In genomic region chr12:102416391-102416837, GRCm38 (mm10) we compare ENCODE assay signal across 8 mouse cellular contexts. TPM values are rescaled to one million over a fixed set of nuclear protein-coding genes. Genes with fewer than 3 reads are reported as not detected.
A peak's percentile ranks its signal among the peaks of the same experiment; 100 is the strongest.
DNase-seq lines count a peak whose midpoint lies in the region; TF ChIP-seq lines count a peak whose summit lies in the region.

No protein-coding gene starts in this region.

- intact Hi-C loops in gastrocnemius, postnatal 14 days (cut with DNase I; ENCODE audit: low total_unique reads), result no loop called here

- TF ChIP-seq POLR2A in olfactory bulb, adult 2 months (IDR thresholded peaks at IDR 0.05; ENCODE audit: insufficient read depth, low read depth, low read length), result no peak

- H3K27ac ChIP-seq in olfactory bulb, adult 2 months (ENCODE audit: insufficient read depth, low read depth, low read length), result peak overlapping the region; percentile 53

- peaks cover 22% of the 10 kb centered on the region for H3K4me1 ChIP-seq in olfactory bulb, adult 2 months (ENCODE audit: control insufficient read depth, insufficient read depth, low read length)

- WGBS in olfactory bulb, adult 2 months, result 9% methylated on average over 7 of the region's 7 CpGs

- H3K4me3 ChIP-seq in olfactory bulb, adult 2 months (ENCODE audit: insufficient read depth, low read depth, low read length), result no peak overlapping the region

- TF ChIP-seq CTCF in olfactory bulb, adult 2 months (IDR thresholded peaks at IDR 0.05; ENCODE audit: insufficient read depth, low read depth, low read length), result no peak

- DNase-seq in frontal cortex, adult 2 months (ENCODE audit: extremely low spot score in 1 of 2, low spot score in 1 of 2), result peak; percentile 44 to 65
- no peak for DNase-seq in frontal cortex, postnatal 14 days (ENCODE audit: low spot score in 2 of 2)
- DNase-seq in NIH3T3 (ENCODE audit: low read depth), result peak; percentile 73
- peak; percentile 65 for DNase-seq in gastrocnemius, postnatal 14 days
- DNase-seq in kidney, postnatal 14 days, result peak; percentile 52
- no peak for DNase-seq in cerebellum, adult 8-10 months
- no peak for DNase-seq in ovary, postnatal 36 days (ENCODE audit: low spot score)

RNA-seq across cellular contexts. Expression of gene Lgmn, which starts 23.2 kb away (rescaled TPM):
- 110 and 121 TPM in 2 replicates for polyA plus RNA-seq in frontal cortex, adult 2 months (2012; rRNA removed)
- total RNA-seq in gastrocnemius, postnatal 14 days (2021), result 10 to 100 TPM; 51.2 to 64.3 TPM
- polyA plus RNA-seq in olfactory bulb, adult 2 months (2012; ENCODE audit: insufficient read depth, insufficient read length, low replicate concordance, missing spikeins), result not detected in 2 replicates

RNA-seq across cellular contexts. Expression of gene Golga5, which starts 52.5 kb away (rescaled TPM):
- polyA plus RNA-seq in frontal cortex, adult 2 months (2012; rRNA removed), result 22.7 and 27.2 TPM in 2 replicates
- 10 to 100 TPM; 19.8 to 23.2 TPM for total RNA-seq in gastrocnemius, postnatal 14 days (2021)
- not detected in 2 replicates for polyA plus RNA-seq in olfactory bulb, adult 2 months (2012; ENCODE audit: insufficient read depth, insufficient read length, low replicate concordance, missing spikeins)

Comparison
In these comparisons a context has a peak if more than half of its experiments do, and no peak if none do; other contexts are left out.
1. DNase-seq: peak in frontal cortex, adult 2 months (2 of 2), NIH3T3 (single experiment), gastrocnemius, postnatal 14 days (single experiment) and kidney, postnatal 14 days (single experiment); none in frontal cortex, postnatal 14 days (0 of 2), cerebellum, adult 8-10 months (single experiment) and ovary, postnatal 36 days (single experiment).
2. RNA of gene Golga5, which starts 52.5 kb away (polyA plus RNA-seq): 22.7 to 27.2 TPM in frontal cortex, adult 2 months; not detected in olfactory bulb, adult 2 months; every median in the first group is over 10 times any median in the second.